Mouse (Mus musculus): ENCODE results near the gene 1700042G07Rik.

Gene 1700042G07Rik

DNA sequence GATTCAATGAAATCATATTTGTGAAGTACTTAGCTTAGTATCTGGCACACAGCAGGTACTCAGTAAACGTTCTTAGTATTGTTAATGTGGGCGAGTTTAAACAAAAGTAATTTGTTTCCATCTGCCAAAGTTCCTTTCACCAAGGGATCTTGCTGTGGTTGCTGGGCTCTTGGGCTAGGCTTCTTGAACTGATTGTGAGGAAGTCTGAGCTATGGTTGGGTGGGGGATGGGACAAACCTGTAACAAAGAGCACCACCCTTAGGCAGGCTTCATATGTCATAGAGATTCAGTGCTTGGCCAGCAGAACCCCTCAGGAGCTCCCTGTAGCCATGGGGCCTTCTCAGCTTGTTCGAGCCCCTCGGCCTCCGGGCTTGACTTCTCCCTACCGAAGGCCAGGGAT, at the start of gene 1700042G07Rik, which contains the start of gene Gm49337:
TSS of gene 1700042G07Rik (plus strand) at position 301 of the 400 bp plus-strand sequence.
TSS of gene Gm49337 (plus strand) at position 313 of the 400 bp plus-strand sequence.
- DNase-seq (ENCODE audit: low read depth, low spot score), result no peak

- DNase-seq (ENCODE audit: low read depth, low spot score), result peak; percentile 82
These were observed 49.3 kb upstream of the 1700042G07Rik start, which contains the start of the genes Rad54l and Pomgnt1 for GRCm38 (mm10) chr4:116123602-116124519. Gene Rad54l (minus strand): TSS chr4:116123690. Gene Pomgnt1 (plus strand): TSS chr4:116123840.

- DNase-seq (ENCODE audit: low read depth, low spot score), result no peak
These were observed 47.3 kb upstream of the 1700042G07Rik start for GRCm38 (mm10) chr4:116125803-116126386.

DNA sequence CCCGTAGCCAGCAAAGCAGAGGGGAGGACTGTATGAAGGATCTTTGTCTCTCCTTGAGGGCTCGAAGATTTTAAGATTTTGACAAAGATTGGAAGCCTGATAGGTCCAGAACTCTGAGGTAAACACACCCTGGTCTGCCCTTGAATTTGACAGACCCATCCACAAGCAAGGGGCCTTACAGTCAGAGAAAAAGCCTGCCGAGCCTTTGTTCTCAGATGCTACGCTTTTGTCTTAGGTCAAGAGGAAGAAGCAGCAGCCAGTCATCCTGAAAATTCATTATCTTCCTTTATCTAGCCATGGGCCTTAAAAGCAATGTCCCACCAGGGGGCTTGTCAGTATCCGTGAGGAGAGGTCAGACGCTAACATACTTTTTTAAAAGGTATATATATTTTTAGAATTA, 45.2 kb upstream of the 1700042G07Rik start:
- DNase-seq (ENCODE audit: low read depth, low spot score), result no peak

DNA sequence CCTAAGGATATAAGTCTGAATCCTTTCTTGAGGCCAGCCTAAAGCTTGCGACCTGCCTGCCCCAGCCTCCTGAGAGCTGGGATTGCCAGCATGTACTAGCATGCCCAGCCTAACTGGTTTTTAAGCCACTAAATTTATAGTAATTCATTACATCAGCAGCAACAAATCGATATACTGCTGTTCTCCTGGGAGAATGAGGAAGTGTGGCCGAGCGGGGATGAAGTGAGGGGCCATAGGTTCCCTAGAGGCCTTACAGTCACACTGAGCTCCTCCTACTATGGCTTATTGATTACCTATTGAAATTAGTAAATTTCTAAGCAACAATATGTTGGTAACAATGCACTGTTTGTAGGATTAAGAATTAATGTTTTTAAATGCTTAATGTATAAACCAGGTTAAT, 40.0 kb upstream of the 1700042G07Rik start:
- DNase-seq (ENCODE audit: low read depth, low spot score), result no peak

GRCm38 (mm10) chr4:116134990-116135389, 38.2 kb upstream of the 1700042G07Rik start:
- no peak for DNase-seq (ENCODE audit: low read depth, low spot score)

GRCm38 (mm10) chr4:116137421-116137996, 35.7 kb upstream of the 1700042G07Rik start:
- no peak for DNase-seq (ENCODE audit: low read depth, low spot score)

- DNase-seq (ENCODE audit: low read depth, low spot score), result peak; percentile 79
These were observed 32.2 kb upstream of the 1700042G07Rik start for GRCm38 (mm10) chr4:116140801-116141574.

DNA sequence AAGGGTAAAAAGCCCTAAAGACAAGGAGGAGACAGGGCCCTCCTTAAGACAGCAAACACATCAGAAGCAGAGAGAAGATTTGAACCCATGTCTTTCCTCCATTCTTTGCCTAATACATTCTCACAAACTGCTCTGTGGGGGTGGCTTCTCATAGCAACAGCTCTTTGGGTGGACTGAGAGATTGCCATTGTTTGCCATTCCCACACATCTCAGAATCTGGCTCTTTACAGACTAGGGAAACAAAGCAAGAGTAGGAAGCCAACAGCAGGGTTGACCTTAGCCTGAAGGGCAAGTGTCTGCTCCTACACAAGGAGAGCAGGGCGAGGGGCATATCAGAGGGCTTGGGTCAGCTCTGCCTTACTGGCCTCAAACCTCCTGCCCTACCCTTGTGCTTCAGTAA, 31.4 kb upstream of the 1700042G07Rik start:
- DNase-seq (ENCODE audit: low read depth, low spot score), result no peak

DNA sequence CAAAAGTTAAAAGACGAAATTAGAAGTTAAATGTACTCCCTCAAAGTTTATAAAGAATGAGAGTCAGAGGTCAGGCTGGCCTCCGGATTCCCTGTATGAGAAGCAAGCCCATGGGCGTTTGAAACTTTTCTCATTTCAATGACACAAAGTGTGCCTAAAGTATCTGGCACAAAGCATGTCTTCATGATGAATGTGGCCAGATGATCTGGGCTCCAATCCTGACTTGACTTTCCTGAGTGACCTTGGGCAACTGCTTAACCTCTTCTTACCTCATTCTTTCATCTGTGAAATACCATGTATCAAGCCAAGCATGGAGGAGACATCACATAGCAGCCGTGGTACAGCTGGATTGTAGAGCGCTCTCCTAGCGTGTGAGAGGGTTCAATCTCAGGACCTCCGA, 30.9 kb upstream of the 1700042G07Rik start:
- DNase-seq (ENCODE audit: low read depth, low spot score), result no peak

GRCm38 (mm10) chr4:116143317-116143811, 29.8 kb upstream of the 1700042G07Rik start:
- DNase-seq (ENCODE audit: low read depth, low spot score), result no peak

- no peak for DNase-seq (ENCODE audit: low read depth, low spot score)
These were observed 29.1 kb upstream of the 1700042G07Rik start for GRCm38 (mm10) chr4:116143891-116144717.

DNA sequence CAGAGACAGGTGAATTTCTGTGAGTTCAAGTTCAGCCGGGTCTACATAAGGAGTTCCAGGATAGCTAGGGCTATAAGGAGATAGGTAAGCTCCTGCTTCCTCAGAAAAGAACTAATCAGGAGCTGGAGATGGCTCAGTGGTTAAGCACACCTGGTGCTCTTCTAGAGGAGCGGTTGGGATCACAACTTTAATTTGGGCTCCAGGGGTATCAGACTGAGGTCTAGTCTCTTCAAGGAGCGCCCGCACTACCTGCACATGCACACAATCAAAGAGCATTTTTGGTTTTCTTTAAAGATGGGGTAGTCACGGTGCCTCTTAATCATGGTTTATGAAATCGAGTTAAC, 23.4 kb upstream of the 1700042G07Rik start:
- no peak for DNase-seq (ENCODE audit: low read depth, low spot score)

DNA sequence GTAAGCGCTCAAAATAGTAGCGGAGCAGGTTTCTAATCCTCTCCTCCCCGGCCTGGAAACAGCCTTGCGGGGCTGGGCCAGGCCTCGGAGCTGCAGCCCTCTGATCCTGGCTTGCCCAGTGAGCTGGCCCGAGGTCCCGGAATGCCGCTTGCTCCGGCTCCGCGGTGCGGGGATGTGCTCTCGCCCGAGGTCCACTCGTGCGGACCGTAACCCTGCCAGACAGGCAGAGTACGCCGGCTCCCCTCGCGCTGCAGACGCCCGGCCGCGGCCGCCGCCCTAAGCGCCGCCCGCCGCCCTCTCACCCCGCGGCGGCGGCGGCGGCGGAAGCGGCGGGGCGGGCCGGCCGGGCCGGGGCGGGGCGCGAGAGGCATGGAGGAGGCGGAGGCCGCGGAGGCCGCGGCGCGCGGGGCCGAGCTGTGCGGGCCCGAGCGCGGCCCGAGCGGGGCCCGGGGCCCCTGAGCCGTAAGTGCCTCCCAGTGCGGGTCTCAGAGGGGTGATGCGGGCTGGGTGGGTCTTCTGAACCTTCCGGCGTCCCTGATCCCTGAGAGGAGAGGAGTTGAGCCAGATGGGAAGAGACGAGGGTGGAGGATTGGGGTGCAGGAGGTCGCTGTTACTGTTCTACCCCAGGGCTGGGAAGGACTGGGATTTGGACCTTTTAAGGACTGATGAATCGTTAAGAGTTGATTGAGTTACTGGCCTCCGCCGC, 22.9 kb upstream of the 1700042G07Rik start:
- no peak for DNase-seq (ENCODE audit: low read depth, low spot score)

DNA sequence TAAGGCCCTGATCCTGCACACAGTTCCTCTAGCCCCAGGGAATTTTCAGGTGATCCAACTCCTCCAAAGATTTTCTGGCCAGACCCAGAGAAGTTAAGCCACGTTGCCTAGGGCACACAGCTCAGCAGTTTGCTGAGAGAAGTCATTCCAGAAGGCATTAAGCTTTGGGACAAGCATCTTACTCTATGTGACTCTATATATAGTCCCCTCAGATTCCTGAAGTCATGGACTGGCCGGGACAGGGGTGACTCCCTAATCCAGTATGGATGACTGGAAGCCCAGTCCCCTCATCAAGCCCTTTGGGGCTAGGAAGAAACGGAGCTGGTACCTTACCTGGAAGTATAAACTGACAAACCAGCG, 22.3 kb upstream of the 1700042G07Rik start:
- DNase-seq (ENCODE audit: low read depth, low spot score), result no peak

DNA sequence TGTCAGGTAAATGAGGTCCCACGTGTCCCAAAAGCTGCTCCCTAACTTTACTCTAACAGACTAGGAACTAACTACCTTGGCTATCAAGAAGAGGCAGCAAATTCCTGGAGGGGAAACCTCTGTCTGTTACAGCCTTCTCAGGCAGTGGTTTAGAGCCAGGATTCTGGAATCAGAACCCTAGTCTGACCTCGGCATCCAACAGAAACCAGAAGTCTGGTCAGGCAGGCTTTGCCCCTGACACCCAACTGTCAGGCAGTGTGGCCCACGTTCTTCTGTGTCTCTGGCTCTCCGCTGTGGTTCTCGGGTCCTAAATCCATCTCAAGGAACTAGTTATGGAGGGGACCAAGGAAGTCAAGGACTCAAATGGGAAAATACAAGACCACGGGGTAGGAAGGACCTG, 21.9 kb upstream of the 1700042G07Rik start, which contains the start of gene Lurap1:
TSS of gene Lurap1 (minus strand) at position 101 of the 400 bp plus-strand sequence.
- DNase-seq (ENCODE audit: low read depth, low spot score), result no peak

DNA sequence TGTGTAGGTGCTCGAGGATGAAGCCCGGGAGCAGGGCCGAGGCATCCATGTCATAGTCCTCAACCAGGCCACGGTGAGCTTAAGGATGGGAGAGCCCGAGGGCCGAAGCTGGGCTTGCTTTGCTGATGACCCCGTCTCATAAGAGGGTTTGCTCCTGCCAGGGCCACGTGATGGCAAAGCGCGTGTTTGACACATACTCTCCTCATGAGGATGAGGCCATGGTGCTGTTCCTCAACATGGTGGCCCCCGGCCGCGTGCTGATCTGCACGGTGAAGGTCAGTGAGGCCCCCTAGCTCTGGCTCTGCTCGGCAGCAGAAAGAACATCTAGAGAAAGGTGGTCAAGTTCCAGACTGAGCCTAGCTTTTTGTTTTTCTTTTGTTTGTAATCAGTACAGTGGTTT, 20.5 kb upstream of the 1700042G07Rik start:
- no peak for DNase-seq (ENCODE audit: low read depth, low spot score)

- no peak for DNase-seq (ENCODE audit: low read depth, low spot score)
These were observed 15.3 kb upstream of the 1700042G07Rik start for GRCm38 (mm10) chr4:116157882-116158281.

- no peak for DNase-seq (ENCODE audit: low read depth, low spot score)
These were observed 13.3 kb upstream of the 1700042G07Rik start for GRCm38 (mm10) chr4:116159912-116160311.

- peak; percentile 94 for DNase-seq (ENCODE audit: low read depth, low spot score)
These were observed 12.4 kb upstream of the 1700042G07Rik start for GRCm38 (mm10) chr4:116160769-116161168.

Data from telencephalon, adult 2 months (tissue).